Mouse (Mus musculus): ENCODE results near the gene Rlbp1.

The Rlbp1 gene

GRCm38 (mm10) chr7:79376516-79377275 lies 10.2 kb downstream of the Rlbp1 start:
- no peak for DNase-seq (ENCODE audit: low spot score in 2 of 2)

- no peak for DNase-seq (ENCODE audit: low spot score in 2 of 2)
Measured at GRCm38 (mm10) chr7:79375594-79375993, 11.3 kb downstream of the Rlbp1 start.

- no peak for DNase-seq (ENCODE audit: low spot score in 2 of 2)
Measured at GRCm38 (mm10) chr7:79374017-79374416, 12.8 kb downstream of the Rlbp1 start.

GRCm38 (mm10) chr7:79371321-79371879 lies 15.4 kb downstream of the Rlbp1 start:
- DNase-seq (ENCODE audit: low spot score in 2 of 2): peak; percentile 57 to 74

GRCm38 (mm10) chr7:79369416-79369815 lies 17.4 kb downstream of the Rlbp1 start:
- DNase-seq (ENCODE audit: low spot score in 2 of 2): no peak

- no peak for DNase-seq (ENCODE audit: low spot score in 2 of 2)
Measured at GRCm38 (mm10) chr7:79368664-79369063, 18.2 kb downstream of the Rlbp1 start.

GRCm38 (mm10) chr7:79363370-79364043 lies 23.3 kb downstream of the Rlbp1 start:
- DNase-seq (ENCODE audit: low spot score in 2 of 2): no peak

GRCm38 (mm10) chr7:79362830-79363229 lies 24.0 kb downstream of the Rlbp1 start:
- DNase-seq (ENCODE audit: low spot score in 2 of 2): no peak

- no peak for DNase-seq (ENCODE audit: low spot score in 2 of 2)
Measured at GRCm38 (mm10) chr7:79362208-79362607, 24.6 kb downstream of the Rlbp1 start.

GRCm38 (mm10) chr7:79360056-79360455 lies 26.8 kb downstream of the Rlbp1 start:
- DNase-seq (ENCODE audit: low spot score in 2 of 2): no peak

GRCm38 (mm10) chr7:79359183-79359435 lies 27.7 kb downstream of the Rlbp1 start:
- no peak for DNase-seq (ENCODE audit: low spot score in 2 of 2)

GRCm38 (mm10) chr7:79358350-79359182 lies 28.3 kb downstream of the Rlbp1 start:
- DNase-seq (ENCODE audit: low spot score in 2 of 2): no peak

GRCm38 (mm10) chr7:79349738-79350386 lies 37.0 kb downstream of the Rlbp1 start:
- peak; percentile 47 to 72 for DNase-seq (ENCODE audit: low spot score in 2 of 2)

GRCm38 (mm10) chr7:79348816-79349215 lies 38.0 kb downstream of the Rlbp1 start:
- no peak for DNase-seq (ENCODE audit: low spot score in 2 of 2)

GRCm38 (mm10) chr7:79347108-79347813 lies 39.6 kb downstream of the Rlbp1 start:
- DNase-seq (ENCODE audit: low spot score in 2 of 2): no peak

- no peak for DNase-seq (ENCODE audit: low spot score in 2 of 2)
Measured at GRCm38 (mm10) chr7:79346555-79347075, 40.2 kb downstream of the Rlbp1 start.

- peak in 1 of 2 experiments; percentile 76 for DNase-seq (ENCODE audit: low spot score in 2 of 2)
Measured at GRCm38 (mm10) chr7:79345902-79346301, 40.9 kb downstream of the Rlbp1 start.

GRCm38 (mm10) chr7:79336362-79336910 lies 50.4 kb downstream of the Rlbp1 start:
- no peak for DNase-seq (ENCODE audit: low spot score in 2 of 2)

- DNase-seq (ENCODE audit: low spot score in 2 of 2): no peak
Measured at GRCm38 (mm10) chr7:79333419-79333818, 53.4 kb downstream of the Rlbp1 start.

GRCm38 (mm10) chr7:79331197-79331596 lies 55.7 kb downstream of the Rlbp1 start:
- DNase-seq (ENCODE audit: low spot score in 2 of 2): no peak

- no peak for DNase-seq (ENCODE audit: low spot score in 2 of 2)
Measured at GRCm38 (mm10) chr7:79328769-79329168, 58.1 kb downstream of the Rlbp1 start.
